Mouse (Mus musculus): ENCODE data around the gene Rnf227. TPM values are rescaled to one million over a fixed set of nuclear protein-coding genes. Genes with fewer than 3 reads are reported as not detected.

Rnf227 gene
- 23.7 and 25.2 TPM in 2 replicates for polyA plus RNA-seq (2014; fragmentation: Nextera tagmentation; extraction: Ambion mirVana)

- ATAC-seq (replicated peaks; ENCODE audit: insufficient number of reproducible peaks, low FRiP score, low TSS enrichment, low read depth) = peak; percentile 85
- no peaks in the 10 kb centered on the region for H3K9me3 ChIP-seq (replicated peaks; ENCODE audit: control insufficient read depth, low read length)
- peak; percentile 86 for DNase-seq (ENCODE audit: low spot score)
- H3K4me3 ChIP-seq (ENCODE audit: low read depth, low read length) = peak within 1 kb of the TSS; percentile 46
- 0 out of 2 replicates have a peak within 1 kb of the TSS, but pooled peaks have one; percentile 11 for H3K27ac ChIP-seq (replicated peaks; ENCODE audit: low read depth, low read length)
- peak within 1 kb of the TSS; percentile 58 for H3K9ac ChIP-seq (replicated peaks; ENCODE audit: low read length)
- no peaks in the 10 kb centered on the region for H3K27me3 ChIP-seq (ENCODE audit: control insufficient read depth, insufficient read depth, low read length)
- WGBS = 2% methylated on average over 99 of the region's 99 CpGs
- H3K4me1 ChIP-seq (ENCODE audit: control insufficient read depth, insufficient read depth, low read length) = peaks cover 3% of the 10 kb centered on the region
- H3K4me2 ChIP-seq (ENCODE audit: low read depth, low read length) = peak within 1 kb of the TSS; percentile 57
- peaks cover 3% of the 10 kb centered on the region for H3K36me3 ChIP-seq (replicated peaks; ENCODE audit: control insufficient read depth, insufficient read depth, low read depth, low read length)
Observed at GRCm38 (mm10) chr11:69340161-69341131, at the start of gene Rnf227. TSS of gene Rnf227 (plus strand) at chr11:69340461.

- no peak overlapping the region for H3K27ac ChIP-seq (replicated peaks; ENCODE audit: low read depth, low read length)
- no peaks in the 10 kb centered on the region for H3K36me3 ChIP-seq (replicated peaks; ENCODE audit: control insufficient read depth, insufficient read depth, low read depth, low read length)
- no peaks in the 10 kb centered on the region for H3K9me3 ChIP-seq (replicated peaks; ENCODE audit: control insufficient read depth, low read length)
- ATAC-seq (replicated peaks; ENCODE audit: insufficient number of reproducible peaks, low FRiP score, low TSS enrichment, low read depth) = no peak
- 91% methylated on average over 5 of the region's 5 CpGs for WGBS
- no peaks in the 10 kb centered on the region for H3K4me1 ChIP-seq (ENCODE audit: control insufficient read depth, insufficient read depth, low read length)
- no peak for DNase-seq (ENCODE audit: low spot score)
- H3K4me3 ChIP-seq (ENCODE audit: low read depth, low read length) = no peak overlapping the region
- H3K4me2 ChIP-seq (ENCODE audit: low read depth, low read length) = no peak overlapping the region
- no peak overlapping the region for H3K9ac ChIP-seq (replicated peaks; ENCODE audit: low read length)
- H3K27me3 ChIP-seq (ENCODE audit: control insufficient read depth, insufficient read depth, low read length) = no peaks in the 10 kb centered on the region
Observed at GRCm38 (mm10) chr11:69291111-69291510, 49.1 kb upstream of the Rnf227 start.

GRCm38 (mm10) chr11:69295286-69295685, 45.0 kb upstream of the Rnf227 start:
- no peaks in the 10 kb centered on the region for H3K9me3 ChIP-seq (replicated peaks; ENCODE audit: control insufficient read depth, low read length)
- H3K4me3 ChIP-seq (ENCODE audit: low read depth, low read length) = no peak overlapping the region
- H3K9ac ChIP-seq (replicated peaks; ENCODE audit: low read length) = no peak overlapping the region
- DNase-seq (ENCODE audit: low spot score) = no peak
- H3K27ac ChIP-seq (replicated peaks; ENCODE audit: low read depth, low read length) = no peak overlapping the region
- peaks cover 5% of the 10 kb centered on the region for H3K36me3 ChIP-seq (replicated peaks; ENCODE audit: control insufficient read depth, insufficient read depth, low read depth, low read length)
- WGBS = 91% methylated on average over 3 of the region's 3 CpGs
- ATAC-seq (replicated peaks; ENCODE audit: insufficient number of reproducible peaks, low FRiP score, low TSS enrichment, low read depth) = no peak
- no peaks in the 10 kb centered on the region for H3K27me3 ChIP-seq (ENCODE audit: control insufficient read depth, insufficient read depth, low read length)
- no peak overlapping the region for H3K4me2 ChIP-seq (ENCODE audit: low read depth, low read length)
- H3K4me1 ChIP-seq (ENCODE audit: control insufficient read depth, insufficient read depth, low read length) = no peaks in the 10 kb centered on the region

- DNase-seq (ENCODE audit: low spot score) (no peak), ATAC-seq (replicated peaks; ENCODE audit: insufficient number of reproducible peaks, low FRiP score, low TSS enrichment, low read depth) (no peak)
- 90% methylated on average over 2 of the region's 2 CpGs for WGBS
- no peak overlapping the region for H3K4me2 ChIP-seq (ENCODE audit: low read depth, low read length)
- H3K27me3 ChIP-seq (ENCODE audit: control insufficient read depth, insufficient read depth, low read length) = no peaks in the 10 kb centered on the region
- H3K9ac ChIP-seq (replicated peaks; ENCODE audit: low read length) = no peak overlapping the region
- H3K4me3 ChIP-seq (ENCODE audit: low read depth, low read length) = no peak overlapping the region
- no peaks in the 10 kb centered on the region for H3K9me3 ChIP-seq (replicated peaks; ENCODE audit: control insufficient read depth, low read length)
- peaks cover 5% of the 10 kb centered on the region for H3K36me3 ChIP-seq (replicated peaks; ENCODE audit: control insufficient read depth, insufficient read depth, low read depth, low read length)
- no peak overlapping the region for H3K27ac ChIP-seq (replicated peaks; ENCODE audit: low read depth, low read length)
- H3K4me1 ChIP-seq (ENCODE audit: control insufficient read depth, insufficient read depth, low read length) = no peaks in the 10 kb centered on the region
Observed at GRCm38 (mm10) chr11:69297799-69298198, 42.5 kb upstream of the Rnf227 start.

GRCm38 (mm10) chr11:69298231-69298630, 42.0 kb upstream of the Rnf227 start:
- H3K36me3 ChIP-seq (replicated peaks; ENCODE audit: control insufficient read depth, insufficient read depth, low read depth, low read length) = peaks cover 5% of the 10 kb centered on the region
- H3K9me3 ChIP-seq (replicated peaks; ENCODE audit: control insufficient read depth, low read length) = no peaks in the 10 kb centered on the region

GRCm38 (mm10) chr11:69302817-69303216, 37.4 kb upstream of the Rnf227 start:
- no peak overlapping the region for H3K4me2 ChIP-seq (ENCODE audit: low read depth, low read length)
- H3K9ac ChIP-seq (replicated peaks; ENCODE audit: low read length) = no peak overlapping the region
- no peaks in the 10 kb centered on the region for H3K9me3 ChIP-seq (replicated peaks; ENCODE audit: control insufficient read depth, low read length)
- no peaks in the 10 kb centered on the region for H3K27me3 ChIP-seq (ENCODE audit: control insufficient read depth, insufficient read depth, low read length)
- H3K36me3 ChIP-seq (replicated peaks; ENCODE audit: control insufficient read depth, insufficient read depth, low read depth, low read length) = peaks cover 8% of the 10 kb centered on the region
- ATAC-seq (replicated peaks; ENCODE audit: insufficient number of reproducible peaks, low FRiP score, low TSS enrichment, low read depth) = no peak
- H3K27ac ChIP-seq (replicated peaks; ENCODE audit: low read depth, low read length) = no peak overlapping the region
- H3K4me3 ChIP-seq (ENCODE audit: low read depth, low read length) = no peak overlapping the region
- H3K4me1 ChIP-seq (ENCODE audit: control insufficient read depth, insufficient read depth, low read length) = no peaks in the 10 kb centered on the region
- no peak for DNase-seq (ENCODE audit: low spot score)
- WGBS = 89% methylated on average over 7 of the region's 7 CpGs

More at GRCm38 (mm10) chr11:69298231-69298630, 42.0 kb upstream of the Rnf227 start:
- H3K4me2 ChIP-seq (ENCODE audit: low read depth, low read length) = no peak overlapping the region
- 72% methylated on average over 7 of the region's 7 CpGs for WGBS
- DNase-seq (ENCODE audit: low spot score) (no peak), ATAC-seq (replicated peaks; ENCODE audit: insufficient number of reproducible peaks, low FRiP score, low TSS enrichment, low read depth) (no peak)
- H3K4me3 ChIP-seq (ENCODE audit: low read depth, low read length) = no peak overlapping the region
- no peaks in the 10 kb centered on the region for H3K27me3 ChIP-seq (ENCODE audit: control insufficient read depth, insufficient read depth, low read length)
- no peak overlapping the region for H3K27ac ChIP-seq (replicated peaks; ENCODE audit: low read depth, low read length)
- H3K4me1 ChIP-seq (ENCODE audit: control insufficient read depth, insufficient read depth, low read length) = no peaks in the 10 kb centered on the region
- H3K9ac ChIP-seq (replicated peaks; ENCODE audit: low read length) = no peak overlapping the region

- Histone ChIP-seq H3K27me3 (ENCODE audit: control insufficient read depth, insufficient read depth, low read length) (no peaks in the 10 kb centered on the region), H3K36me3 (replicated peaks; ENCODE audit: control insufficient read depth, insufficient read depth, low read depth, low read length) (peaks cover 9% of the 10 kb centered on the region; the same call in 1 of the 2 replicates), H3K4me1 (ENCODE audit: control insufficient read depth, insufficient read depth, low read length) (no peaks in the 10 kb centered on the region), H3K4me2 (ENCODE audit: low read depth, low read length) (no peak overlapping the region), H3K27ac (replicated peaks; ENCODE audit: low read depth, low read length) (no peak overlapping the region), H3K4me3 (ENCODE audit: low read depth, low read length) (no peak overlapping the region), H3K9ac (replicated peaks; ENCODE audit: low read length) (no peak overlapping the region), H3K9me3 (replicated peaks; ENCODE audit: control insufficient read depth, low read length) (no peaks in the 10 kb centered on the region)
- WGBS = 95% methylated on average over 9 of the region's 9 CpGs
- DNase-seq (ENCODE audit: low spot score) (no peak), ATAC-seq (replicated peaks; ENCODE audit: insufficient number of reproducible peaks, low FRiP score, low TSS enrichment, low read depth) (no peak)
Observed at GRCm38 (mm10) chr11:69305291-69305690, 35.0 kb upstream of the Rnf227 start.

GRCm38 (mm10) chr11:69306039-69306438, 34.2 kb upstream of the Rnf227 start:
- WGBS = 95% methylated on average over 2 of the region's 2 CpGs
- H3K9ac ChIP-seq (replicated peaks; ENCODE audit: low read length) = no peak overlapping the region
- no peak for ATAC-seq (replicated peaks; ENCODE audit: insufficient number of reproducible peaks, low FRiP score, low TSS enrichment, low read depth)
- no peak overlapping the region for H3K27ac ChIP-seq (replicated peaks; ENCODE audit: low read depth, low read length)
- H3K27me3 ChIP-seq (ENCODE audit: control insufficient read depth, insufficient read depth, low read length) = no peaks in the 10 kb centered on the region
- peaks cover 11% of the 10 kb centered on the region; the same call in 1 of the 2 replicates for H3K36me3 ChIP-seq (replicated peaks; ENCODE audit: control insufficient read depth, insufficient read depth, low read depth, low read length)
- H3K4me2 ChIP-seq (ENCODE audit: low read depth, low read length) = no peak overlapping the region
- no peak overlapping the region for H3K4me3 ChIP-seq (ENCODE audit: low read depth, low read length)
- DNase-seq (ENCODE audit: low spot score) = no peak
- no peaks in the 10 kb centered on the region for H3K9me3 ChIP-seq (replicated peaks; ENCODE audit: control insufficient read depth, low read length)
- no peaks in the 10 kb centered on the region for H3K4me1 ChIP-seq (ENCODE audit: control insufficient read depth, insufficient read depth, low read length)

Measured in embryonic facial prominence, embryonic 11.5 days (tissue).